Mouse (Mus musculus): Measurements from ENCODE around the gene Casc3. TPM values are rescaled to one million over a fixed set of nuclear protein-coding genes. Genes with fewer than 3 reads are reported as not detected.

Gene Casc3
- polyA plus RNA-seq, 1 experiment from 2014 or later, result 55.1 TPM

- WGBS, result 64% methylated on average over 13 of the region's 13 CpGs
Measured at GRCm38 (mm10) chr11:98846016-98846415, 41.3 kb downstream of the Casc3 start.

GRCm38 (mm10) chr11:98846865-98847604 is 42.3 kb downstream of the Casc3 start:
- H3K4me3 ChIP-seq, result no peak overlapping the region
- no peak overlapping the region for H3K4me2 ChIP-seq
- H3K4me1 ChIP-seq (replicated peaks), result peaks cover 25% of the 10 kb centered on the region
- no peak overlapping the region for H3K9ac ChIP-seq
- no peaks in the 10 kb centered on the region for H3K27me3 ChIP-seq
- H3K9me3 ChIP-seq, result no peaks in the 10 kb centered on the region
- no peak for ATAC-seq (ENCODE audit: low read depth)
- no peak overlapping the region for H3K27ac ChIP-seq (replicated peaks)
- 0 out of 2 replicates have a peak, but pooled peaks cover 2% of the 10 kb centered on the region for H3K36me3 ChIP-seq
- WGBS, result 71% methylated on average over 19 of the region's 19 CpGs

More at GRCm38 (mm10) chr11:98846016-98846415, 41.3 kb downstream of the Casc3 start:
- Histone ChIP-seq H3K27ac (replicated peaks) (no peak overlapping the region), H3K4me3 (no peak overlapping the region), H3K27me3 (no peaks in the 10 kb centered on the region), H3K9ac (no peak overlapping the region), H3K4me2 (no peak overlapping the region), H3K36me3 (no peaks in the 10 kb centered on the region), H3K4me1 (replicated peaks) (peaks cover 22% of the 10 kb centered on the region), H3K9me3 (no peaks in the 10 kb centered on the region)
- no peak for ATAC-seq (ENCODE audit: low read depth)

GRCm38 (mm10) chr11:98849196-98849894 is 44.6 kb downstream of the Casc3 start:
- H3K27me3 ChIP-seq, result no peaks in the 10 kb centered on the region
- H3K4me3 ChIP-seq, result no peak overlapping the region
- H3K27ac ChIP-seq (replicated peaks), result no peak overlapping the region
- H3K36me3 ChIP-seq, result 0 out of 2 replicates have a peak, but pooled peaks cover 2% of the 10 kb centered on the region
- 7% methylated on average over 19 of the region's 19 CpGs for WGBS
- peak; percentile 36; the same call in 1 of the 2 replicates for ATAC-seq (ENCODE audit: low read depth)
- H3K9me3 ChIP-seq, result no peaks in the 10 kb centered on the region
- peaks cover 29% of the 10 kb centered on the region for H3K4me1 ChIP-seq (replicated peaks)
- 0 out of 2 replicates have a peak overlapping the region, but pooled peaks have one; percentile 34 for H3K9ac ChIP-seq
- peak overlapping the region; percentile 48 for H3K4me2 ChIP-seq

- Histone ChIP-seq H3K27ac (replicated peaks) (peak overlapping the region; percentile 49), H3K4me3 (peak overlapping the region; percentile 24), H3K36me3 (0 out of 2 replicates have a peak, but pooled peaks cover 2% of the 10 kb centered on the region), H3K9ac (peak overlapping the region; percentile 35), H3K4me2 (peak overlapping the region; percentile 48), H3K4me1 (replicated peaks) (peaks cover 29% of the 10 kb centered on the region), H3K9me3 (no peaks in the 10 kb centered on the region), H3K27me3 (no peaks in the 10 kb centered on the region)
- WGBS, result 54% methylated on average over 26 of the region's 26 CpGs
- ATAC-seq (ENCODE audit: low read depth), result peak; percentile 73
Measured at GRCm38 (mm10) chr11:98850100-98851093, 45.7 kb downstream of the Casc3 start.

- no peak overlapping the region for H3K9ac ChIP-seq
- ATAC-seq (ENCODE audit: low read depth), result no peak
- 0 out of 2 replicates have a peak, but pooled peaks cover 2% of the 10 kb centered on the region for H3K36me3 ChIP-seq
- no peak overlapping the region for H3K4me3 ChIP-seq
- WGBS, result 91% methylated on average over 8 of the region's 8 CpGs
- no peaks in the 10 kb centered on the region for H3K27me3 ChIP-seq
- H3K9me3 ChIP-seq, result no peaks in the 10 kb centered on the region
- no peak overlapping the region for H3K27ac ChIP-seq (replicated peaks)
- no peak overlapping the region for H3K4me2 ChIP-seq
- H3K4me1 ChIP-seq (replicated peaks), result peaks cover 26% of the 10 kb centered on the region
Measured at GRCm38 (mm10) chr11:98854116-98854515, 49.4 kb downstream of the Casc3 start.

GRCm38 (mm10) chr11:98854659-98855058 is 50.0 kb downstream of the Casc3 start:
- Histone ChIP-seq H3K4me1 (replicated peaks) (peaks cover 21% of the 10 kb centered on the region), H3K4me3 (no peak overlapping the region), H3K27ac (replicated peaks) (no peak overlapping the region), H3K36me3 (0 out of 2 replicates have a peak, but pooled peaks cover 2% of the 10 kb centered on the region), H3K27me3 (no peaks in the 10 kb centered on the region), H3K9ac (no peak overlapping the region), H3K4me2 (no peak overlapping the region), H3K9me3 (no peaks in the 10 kb centered on the region)
- 88% methylated on average over 2 of the region's 2 CpGs for WGBS
- ATAC-seq (ENCODE audit: low read depth), result no peak

GRCm38 (mm10) chr11:98858759-98859731 is 54.3 kb downstream of the Casc3 start:
- H3K9ac ChIP-seq, result no peak overlapping the region
- no peaks in the 10 kb centered on the region for H3K27me3 ChIP-seq
- H3K4me2 ChIP-seq, result no peak overlapping the region
- H3K27ac ChIP-seq (replicated peaks), result no peak overlapping the region
- H3K36me3 ChIP-seq, result no peaks in the 10 kb centered on the region
- H3K9me3 ChIP-seq, result no peaks in the 10 kb centered on the region
- ATAC-seq (ENCODE audit: low read depth), result no peak
- H3K4me1 ChIP-seq (replicated peaks), result peaks cover 8% of the 10 kb centered on the region
- WGBS, result 37% methylated on average over 14 of the region's 14 CpGs
- H3K4me3 ChIP-seq, result no peak overlapping the region

GRCm38 (mm10) chr11:98863028-98863750 is 58.5 kb downstream of the Casc3 start, which contains the start of gene Wipf2:
TSS of gene Wipf2 (plus strand) at chr11:98863638.
- peak; percentile 90 for ATAC-seq (ENCODE audit: low read depth)
- Histone ChIP-seq H3K9ac (peak within 1 kb of the TSS; percentile 79), H3K4me3 (peak within 1 kb of the TSS; percentile 66), H3K27ac (replicated peaks) (peak within 1 kb of the TSS; percentile 96), H3K4me2 (peak within 1 kb of the TSS; percentile 70), H3K9me3 (no peaks in the 10 kb centered on the region), H3K27me3 (no peaks in the 10 kb centered on the region), H3K4me1 (replicated peaks) (peaks cover 21% of the 10 kb centered on the region), H3K36me3 (peaks cover 13% of the 10 kb centered on the region)
- 7% methylated on average over 39 of the region's 41 CpGs for WGBS

- WGBS, result under 1% methylated on average over 39 of the region's 39 CpGs
- H3K4me3 ChIP-seq, result peak overlapping the region; percentile 66
- peak; percentile 74 for ATAC-seq (ENCODE audit: low read depth)
Measured at GRCm38 (mm10) chr11:98863751-98864429, 59.2 kb downstream of the Casc3 start.

GRCm38 (mm10) chr11:98867293-98867692 is 62.6 kb downstream of the Casc3 start:
- WGBS, result 46% methylated on average over 12 of the region's 12 CpGs
- no peaks in the 10 kb centered on the region for H3K9me3 ChIP-seq
- peaks cover 27% of the 10 kb centered on the region for H3K4me1 ChIP-seq (replicated peaks)
- no peak overlapping the region for H3K9ac ChIP-seq
- no peak overlapping the region for H3K4me3 ChIP-seq
- H3K36me3 ChIP-seq, result peaks cover 35% of the 10 kb centered on the region
- no peak overlapping the region for H3K27ac ChIP-seq (replicated peaks)
- no peaks in the 10 kb centered on the region for H3K27me3 ChIP-seq
- no peak overlapping the region for H3K4me2 ChIP-seq
- ATAC-seq (ENCODE audit: low read depth), result no peak

More at GRCm38 (mm10) chr11:98863751-98864429, 59.2 kb downstream of the Casc3 start:
- H3K36me3 ChIP-seq, result peaks cover 19% of the 10 kb centered on the region
- H3K27me3 ChIP-seq, result no peaks in the 10 kb centered on the region
- no peaks in the 10 kb centered on the region for H3K9me3 ChIP-seq
- H3K27ac ChIP-seq (replicated peaks), result peak overlapping the region; percentile 96
- H3K4me1 ChIP-seq (replicated peaks), result peaks cover 21% of the 10 kb centered on the region
- peak overlapping the region; percentile 79 for H3K9ac ChIP-seq
- H3K4me2 ChIP-seq, result peak overlapping the region; percentile 70

Measured in neural tube, embryonic 13.5 days (tissue).